Mouse (Mus musculus): ENCODE data around the gene S100a6. TPM values are rescaled to one million over a fixed set of nuclear protein-coding genes. Genes with fewer than 3 reads are reported as not detected.

S100a6 gene
- polyA plus RNA-seq, 1 experiment from 2014 or later: 18.3 TPM

Other genes starting within 250 kb of the S100a6 start
- 28.5 and 29.1 TPM in 2 replicates for gene Slc27a3, start 222.9 kb upstream of the S100a6 start, polyA plus RNA-seq (2016; fragmentation: Nextera tagmentation; extraction: Ambion mirVana)
- gene Ints3, start 179.3 kb upstream of the S100a6 start, polyA plus RNA-seq (2016; fragmentation: Nextera tagmentation; extraction: Ambion mirVana): 37.6 and 39.7 TPM in 2 replicates
- gene Npr1, start 147.0 kb upstream of the S100a6 start, polyA plus RNA-seq (2016; fragmentation: Nextera tagmentation; extraction: Ambion mirVana): 3.0 TPM in 2 replicates
- 315 and 340 TPM in 2 replicates for gene Ilf2, start 136.8 kb upstream of the S100a6 start, polyA plus RNA-seq (2016; fragmentation: Nextera tagmentation; extraction: Ambion mirVana)
- gene Snapin, start 121.8 kb upstream of the S100a6 start, polyA plus RNA-seq (2016; fragmentation: Nextera tagmentation; extraction: Ambion mirVana): 60.9 and 69.1 TPM in 2 replicates
- gene Chtop, start 103.4 kb upstream of the S100a6 start, polyA plus RNA-seq (2016; fragmentation: Nextera tagmentation; extraction: Ambion mirVana): 174 and 182 TPM in 2 replicates
- gene S100a1, start 98.5 kb upstream of the S100a6 start, polyA plus RNA-seq (2016; fragmentation: Nextera tagmentation; extraction: Ambion mirVana): 7.5 and 7.7 TPM in 2 replicates
- gene S100a13, start 98.4 kb upstream of the S100a6 start, polyA plus RNA-seq (2016; fragmentation: Nextera tagmentation; extraction: Ambion mirVana): 11.7 and 13.1 TPM in 2 replicates
- not detected in 2 replicates for gene S100a14, start 86.0 kb upstream of the S100a6 start, polyA plus RNA-seq (2016; fragmentation: Nextera tagmentation; extraction: Ambion mirVana)
- gene S100a16, start 75.6 kb upstream of the S100a6 start, polyA plus RNA-seq (2016; fragmentation: Nextera tagmentation; extraction: Ambion mirVana): 46.6 and 47.9 TPM in 2 replicates
- gene S100a3, start 52.3 kb upstream of the S100a6 start, polyA plus RNA-seq (2016; fragmentation: Nextera tagmentation; extraction: Ambion mirVana): 0.24 and 0.27 TPM in 2 replicates
- not detected in 2 replicates for gene S100a2, start 22.6 kb upstream of the S100a6 start, polyA plus RNA-seq (2016; fragmentation: Nextera tagmentation; extraction: Ambion mirVana)
- not detected in 2 replicates for gene Gm42674, start 11.0 kb upstream of the S100a6 start, polyA plus RNA-seq (2016; fragmentation: Nextera tagmentation; extraction: Ambion mirVana)
- gene S100a4, start 9.1 kb upstream of the S100a6 start, polyA plus RNA-seq (2016; fragmentation: Nextera tagmentation; extraction: Ambion mirVana): not detected in 2 replicates
- not detected in 2 replicates for gene S100a5, start 4.4 kb upstream of the S100a6 start, polyA plus RNA-seq (2016; fragmentation: Nextera tagmentation; extraction: Ambion mirVana)
- gene S100a7a, start 41.1 kb downstream of the S100a6 start, polyA plus RNA-seq (2016; fragmentation: Nextera tagmentation; extraction: Ambion mirVana): not detected in 2 replicates
- not detected in 2 replicates for gene S100a8, start 56.1 kb downstream of the S100a6 start, polyA plus RNA-seq (2016; fragmentation: Nextera tagmentation; extraction: Ambion mirVana)
- not detected in 2 replicates for gene S100a9, start 82.8 kb downstream of the S100a6 start, polyA plus RNA-seq (2016; fragmentation: Nextera tagmentation; extraction: Ambion mirVana)
- not detected in 2 replicates for gene Pglyrp4, start 114.0 kb downstream of the S100a6 start, polyA plus RNA-seq (2016; fragmentation: Nextera tagmentation; extraction: Ambion mirVana)
- not detected in 2 replicates for gene Gm5849, start 165.0 kb downstream of the S100a6 start, polyA plus RNA-seq (2016; fragmentation: Nextera tagmentation; extraction: Ambion mirVana)